Mouse (Mus musculus) cerebellum, postnatal 36 days (tissue): ENCODE measurements around the gene Mlc1.

Experiments
- DNase-seq, 2 experiments: peaks; one replicate each; pipeline ENCODE4 v3.0.0; 2021 to 2022; ENCODE audit warnings: mixed read lengths in 2 of 2

Mlc1 gene

GRCm38 (mm10) chr15:88978281-88979137 lies at the start of gene Mlc1:
Gene Mlc1 (minus strand): TSS chr15:88979007.
- peak in 1 of 2 experiments; percentile 9 for DNase-seq

GRCm38 (mm10) chr15:89020492-89020891 lies 41.7 kb upstream of the Mlc1 start:
- no peak for DNase-seq

GRCm38 (mm10) chr15:89020085-89020484 lies 41.3 kb upstream of the Mlc1 start:
- DNase-seq = no peak

- no peak for DNase-seq
Observed at GRCm38 (mm10) chr15:89016722-89017121, 37.9 kb upstream of the Mlc1 start.

- DNase-seq = no peak
Observed at GRCm38 (mm10) chr15:89007781-89008180, 29.0 kb upstream of the Mlc1 start.

GRCm38 (mm10) chr15:89007002-89007401 lies 28.2 kb upstream of the Mlc1 start:
- no peak for DNase-seq

GRCm38 (mm10) chr15:89001245-89001644 lies 22.4 kb upstream of the Mlc1 start:
- no peak for DNase-seq

- DNase-seq = no peak
Observed at GRCm38 (mm10) chr15:89000367-89000766, 21.6 kb upstream of the Mlc1 start.

- DNase-seq = no peak
Observed at GRCm38 (mm10) chr15:88999124-88999523, 20.3 kb upstream of the Mlc1 start.

GRCm38 (mm10) chr15:88998636-88999035 lies 19.8 kb upstream of the Mlc1 start:
- no peak for DNase-seq

- no peak for DNase-seq
Observed at GRCm38 (mm10) chr15:88989236-88989635, 10.4 kb upstream of the Mlc1 start.

- DNase-seq = no peak
Observed at GRCm38 (mm10) chr15:88982534-88983079, 3.8 kb upstream of the Mlc1 start, which contains the start of gene Mov10l1. Gene Mov10l1 (plus strand): TSS chr15:88982909.

GRCm38 (mm10) chr15:88979138-88979446 lies 285 bp upstream of the Mlc1 start:
- no peak for DNase-seq

GRCm38 (mm10) chr15:88972300-88972699 lies 6.5 kb downstream of the Mlc1 start:
- DNase-seq = no peak

GRCm38 (mm10) chr15:88964070-88964578 lies 14.7 kb downstream of the Mlc1 start:
- no peak for DNase-seq

GRCm38 (mm10) chr15:88957522-88957921 lies 21.3 kb downstream of the Mlc1 start:
- DNase-seq = no peak

- no peak for DNase-seq
Observed at GRCm38 (mm10) chr15:88955342-88955741, 23.5 kb downstream of the Mlc1 start.

- peak in 1 of 2 experiments; percentile 9 for DNase-seq
Observed at GRCm38 (mm10) chr15:88954368-88955072, 24.3 kb downstream of the Mlc1 start, which contains the start of gene Ttll8. Gene Ttll8 (minus strand): TSS chr15:88954418.

- DNase-seq = no peak
Observed at GRCm38 (mm10) chr15:88951246-88951645, 27.6 kb downstream of the Mlc1 start.

- DNase-seq = no peak
Observed at GRCm38 (mm10) chr15:88946851-88947250, 32.0 kb downstream of the Mlc1 start.

- no peak for DNase-seq
Observed at GRCm38 (mm10) chr15:88943896-88944551, 34.8 kb downstream of the Mlc1 start.

GRCm38 (mm10) chr15:88942783-88943182 lies 36.0 kb downstream of the Mlc1 start:
- DNase-seq = no peak

- peak in 1 of 2 experiments; percentile 24 for DNase-seq
Observed at GRCm38 (mm10) chr15:88937291-88937650, 41.5 kb downstream of the Mlc1 start.
